Mouse (Mus musculus) forelimb bud, embryonic 11.5 days (tissue): Measurements from ENCODE around the gene Nat8f1.
"Not testable (repeated sequence)": the region's sequence is repeated elsewhere in the genome, so short reads cannot be mapped to it uniquely, and the experiment has no call there.

Experiments used
- DNase-seq: peaks from one replicate; pipeline ENCODE4 v3.0.0-alpha.2; 2012; ENCODE audit warnings: low read depth, low spot score

Gene Nat8f1

GRCm38 (mm10) chr6:85908341-85908740 lies 7.1 kb downstream of the Nat8f1 start:
- DNase-seq = no peak

GRCm38 (mm10) chr6:85906911-85907351 lies 8.6 kb downstream of the Nat8f1 start:
- DNase-seq = not testable (repeated sequence)

- DNase-seq = peak; percentile 10
Measured at GRCm38 (mm10) chr6:85904642-85905061, 10.8 kb downstream of the Nat8f1 start, which contains the start of gene Nat8f4. Nat8f4 (minus strand) TSS chr6:85904884.

GRCm38 (mm10) chr6:85902303-85902702 lies 13.2 kb downstream of the Nat8f1 start:
- no peak for DNase-seq

- not testable (repeated sequence) for DNase-seq
Measured at GRCm38 (mm10) chr6:85898596-85899475, 16.7 kb downstream of the Nat8f1 start.

GRCm38 (mm10) chr6:85895061-85895648 lies 20.3 kb downstream of the Nat8f1 start:
- DNase-seq = not testable (repeated sequence)

DNA sequence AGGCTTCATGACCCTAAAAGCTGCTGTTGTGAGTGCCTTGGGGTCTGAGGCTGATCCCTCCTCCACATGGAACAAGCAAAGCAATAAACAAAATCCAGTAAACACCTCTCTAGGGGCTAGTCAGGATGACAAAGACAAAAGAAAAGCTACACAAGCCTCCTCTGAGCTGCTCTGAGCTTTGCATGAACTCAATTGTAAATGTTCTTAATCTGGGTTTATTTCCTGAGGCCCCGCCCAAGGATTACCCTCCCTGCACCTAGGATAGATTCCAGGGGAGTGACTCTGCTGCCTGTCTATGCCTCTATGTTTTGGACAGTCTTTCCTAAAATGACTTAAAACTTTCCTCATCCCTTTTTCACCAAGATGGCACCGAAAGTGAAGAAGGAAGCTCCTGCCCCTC lies 26.5 kb downstream of the Nat8f1 start:
- no peak for DNase-seq

- no peak for DNase-seq
Measured at GRCm38 (mm10) chr6:85884311-85884710, 31.2 kb downstream of the Nat8f1 start.

DNA sequence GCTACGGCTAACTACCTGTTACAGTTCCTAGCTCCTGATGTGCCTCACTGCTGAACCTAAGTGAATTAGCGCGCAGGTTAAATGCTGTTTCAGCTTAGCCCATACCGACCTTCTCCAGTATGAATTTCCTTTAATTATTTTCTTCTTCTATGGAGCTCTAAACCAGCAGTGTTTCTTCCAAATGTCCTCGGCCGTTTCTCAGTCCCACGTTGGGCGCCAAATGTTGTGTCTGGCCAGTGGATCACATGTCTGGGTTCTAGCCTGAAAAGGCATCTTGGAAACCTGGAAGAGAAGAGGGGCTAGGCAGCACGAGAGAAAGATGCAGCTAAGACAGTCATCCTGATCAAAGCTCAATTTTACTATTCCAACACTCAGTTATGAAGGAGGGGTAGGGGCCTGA lies 32.2 kb downstream of the Nat8f1 start:
- not testable (repeated sequence) for DNase-seq

- not testable (repeated sequence) for DNase-seq
Measured at GRCm38 (mm10) chr6:85869006-85869405, 46.5 kb downstream of the Nat8f1 start, which contains the start of gene Nat8f2. Nat8f2 (minus strand) TSS chr6:85869158.

GRCm38 (mm10) chr6:85867726-85868690 lies 47.5 kb downstream of the Nat8f1 start:
- DNase-seq = no peak

DNA sequence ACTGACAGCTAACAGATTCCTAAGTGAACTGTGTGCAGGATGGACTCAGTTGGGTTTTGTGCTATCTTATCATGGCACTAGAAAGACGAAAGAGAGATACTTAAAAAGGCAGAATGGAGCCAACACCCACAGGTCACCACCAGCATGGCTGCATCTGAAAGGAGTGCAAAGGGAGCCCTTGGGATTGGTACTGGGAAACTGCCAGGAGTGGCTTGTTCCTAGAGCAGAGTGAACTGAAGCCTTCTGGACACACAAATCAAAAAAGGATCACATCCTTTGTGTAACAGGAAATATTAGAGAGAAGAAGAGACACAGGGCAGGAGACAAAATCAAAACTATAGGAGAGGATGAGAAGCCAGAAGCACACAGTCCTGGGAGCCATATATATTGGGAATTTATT lies 48.5 kb downstream of the Nat8f1 start:
- not testable (repeated sequence) for DNase-seq

- not testable (repeated sequence) for DNase-seq
Measured at GRCm38 (mm10) chr6:85866166-85866565, 49.3 kb downstream of the Nat8f1 start.

- not testable (repeated sequence) for DNase-seq
Measured at GRCm38 (mm10) chr6:85864900-85865639, 50.4 kb downstream of the Nat8f1 start.

DNA sequence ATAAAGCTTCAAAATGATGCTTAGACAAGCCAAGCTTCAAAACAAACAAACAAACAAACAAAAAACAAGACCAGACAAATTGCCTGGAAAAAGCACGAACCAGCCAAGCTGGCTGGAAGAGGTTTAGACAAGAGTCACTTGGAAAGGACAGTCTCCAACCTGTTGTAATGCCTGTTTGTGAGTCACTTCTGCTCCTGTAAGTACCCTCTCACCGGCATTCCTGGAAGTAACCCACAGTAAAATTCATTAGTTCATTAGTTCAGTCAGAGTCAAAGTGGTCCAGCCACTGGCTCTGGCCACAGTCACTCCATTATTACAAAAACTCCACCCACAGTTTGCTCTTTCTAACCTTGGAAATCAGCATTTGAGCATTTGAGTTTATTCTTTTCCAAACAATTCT lies 51.6 kb downstream of the Nat8f1 start:
- no peak for DNase-seq

GRCm38 (mm10) chr6:85863136-85863535 lies 52.4 kb downstream of the Nat8f1 start:
- DNase-seq = no peak

- DNase-seq = no peak
Measured at GRCm38 (mm10) chr6:85862565-85862964, 52.9 kb downstream of the Nat8f1 start.

- no peak for DNase-seq
Measured at GRCm38 (mm10) chr6:85861247-85861646, 54.2 kb downstream of the Nat8f1 start.
